Mouse (Mus musculus): ENCODE measurements around the gene Gm49358. TPM values are rescaled to one million over a fixed set of nuclear protein-coding genes. Genes with fewer than 3 reads are reported as not detected.

Gene Gm49358
- polyA plus RNA-seq (2021) = 0.51 TPM

GRCm38 (mm10) chr10:86763672-86764071, at the start of gene Gm49358:
Gm49358 (plus strand) TSS chr10:86763972.
- ATAC-seq = no peak

GRCm38 (mm10) chr10:86727548-86727980, 36.2 kb upstream of the Gm49358 start:
- TF ChIP-seq CTCF (IDR thresholded peaks at IDR 0.05) = no peak
- POLR2A ChIA-PET = no interaction called here
- ATAC-seq (no peak), DNase-seq (ENCODE audit: low read depth, low spot score) (no peak)
- no peaks in the 10 kb centered on the region for H3K27me3 ChIP-seq
- in situ Hi-C loops (cut with MboI; ENCODE audit: low pct_unique_long_range_greater_than_20kb) = no loop called here
- CTCF ChIA-PET = interaction anchor here (1.2 kb wide), 1 partner anchor 13 kb away, joined by 3 read pairs; no protein-coding TSS in a partner anchor

More at GRCm38 (mm10) chr10:86763672-86764071, at the start of gene Gm49358:
- in situ Hi-C loops (cut with MboI; ENCODE audit: low pct_unique_long_range_greater_than_20kb) = no loop called here
- ChIA-PET CTCF (no interaction called here), POLR2A (interaction anchor here (0.7 kb wide), 1 partner anchor 22 kb away, joined by 3 read pairs; no protein-coding TSS in a partner anchor)
- TF ChIP-seq CTCF (IDR thresholded peaks at IDR 0.05) = no peak
- no peaks in the 10 kb centered on the region for H3K27me3 ChIP-seq
- no peak for DNase-seq (ENCODE audit: low read depth, low spot score)

- DNase-seq (ENCODE audit: low read depth, low spot score) (no peak), ATAC-seq (no peak)
- no peak for TF ChIP-seq CTCF (IDR thresholded peaks at IDR 0.05)
- POLR2A ChIA-PET = no interaction called here
- CTCF ChIA-PET = no interaction called here
- in situ Hi-C loops (cut with MboI; ENCODE audit: low pct_unique_long_range_greater_than_20kb) = no loop called here
- H3K27me3 ChIP-seq = no peaks in the 10 kb centered on the region
Measured at GRCm38 (mm10) chr10:86728176-86728575, 35.6 kb upstream of the Gm49358 start.

- DNase-seq (ENCODE audit: low read depth, low spot score) = no peak
- peak; percentile 93 for TF ChIP-seq CTCF (IDR thresholded peaks at IDR 0.05)
- ChIA-PET POLR2A (no interaction called here), CTCF (interaction anchor here (0.6 to 2.0 kb wide), 13 partner anchors 11 to 401 kb away, joined by 3 to 6 read pairs (median 3); no protein-coding TSS in a partner anchor)
- ATAC-seq = peak; percentile 71
- in situ Hi-C loops (cut with MboI; ENCODE audit: low pct_unique_long_range_greater_than_20kb) = loop anchor here (10.0 kb wide), 1 partner anchor 256 kb away; no protein-coding TSS in a partner anchor
- H3K27me3 ChIP-seq = no peaks in the 10 kb centered on the region
Measured at GRCm38 (mm10) chr10:86730823-86731499, 32.8 kb upstream of the Gm49358 start.

- POLR2A ChIA-PET = interaction anchor here (0.6 kb wide), 1 partner anchor 793 kb away, joined by 6 read pairs; no protein-coding TSS in a partner anchor
- ATAC-seq (no peak), DNase-seq (ENCODE audit: low read depth, low spot score) (no peak)
- H3K27me3 ChIP-seq = no peaks in the 10 kb centered on the region
- TF ChIP-seq CTCF (IDR thresholded peaks at IDR 0.05) = no peak
- CTCF ChIA-PET = interaction anchor here (0.6 to 2.0 kb wide), 12 partner anchors 13 to 402 kb away, joined by 3 to 6 read pairs (median 4); no protein-coding TSS in a partner anchor
- in situ Hi-C loops (cut with MboI; ENCODE audit: low pct_unique_long_range_greater_than_20kb) = loop anchor here (10.0 kb wide), 1 partner anchor 257 kb away; no protein-coding TSS in a partner anchor
Measured at GRCm38 (mm10) chr10:86731500-86731863, 32.3 kb upstream of the Gm49358 start.

- no peaks in the 10 kb centered on the region for H3K27me3 ChIP-seq
- DNase-seq (ENCODE audit: low read depth, low spot score) (no peak), ATAC-seq (no peak)
- in situ Hi-C loops (cut with MboI; ENCODE audit: low pct_unique_long_range_greater_than_20kb) = loop anchor here (10.0 kb wide), 1 partner anchor 260 kb away; no protein-coding TSS in a partner anchor
- ChIA-PET CTCF (no interaction called here), POLR2A (no interaction called here)
- TF ChIP-seq CTCF (IDR thresholded peaks at IDR 0.05) = no peak
Measured at GRCm38 (mm10) chr10:86735036-86735435, 28.7 kb upstream of the Gm49358 start.

- no peaks in the 10 kb centered on the region for H3K27me3 ChIP-seq
- DNase-seq (ENCODE audit: low read depth, low spot score) (no peak), ATAC-seq (no peak)
- in situ Hi-C loops (cut with MboI; ENCODE audit: low pct_unique_long_range_greater_than_20kb) = no loop called here
- ChIA-PET CTCF (no interaction called here), POLR2A (no interaction called here)
- no peak for TF ChIP-seq CTCF (IDR thresholded peaks at IDR 0.05)
Measured at GRCm38 (mm10) chr10:86742918-86743317, 20.9 kb upstream of the Gm49358 start.

GRCm38 (mm10) chr10:86744306-86744705, 19.5 kb upstream of the Gm49358 start:
- in situ Hi-C loops (cut with MboI; ENCODE audit: low pct_unique_long_range_greater_than_20kb) = no loop called here
- DNase-seq (ENCODE audit: low read depth, low spot score) (no peak), ATAC-seq (no peak)
- no peaks in the 10 kb centered on the region for H3K27me3 ChIP-seq
- POLR2A ChIA-PET = no interaction called here
- TF ChIP-seq CTCF (IDR thresholded peaks at IDR 0.05) = no peak
- CTCF ChIA-PET = interaction anchor here (2.1 kb wide), 1 partner anchor 13 kb away, joined by 6 read pairs; no protein-coding TSS in a partner anchor

GRCm38 (mm10) chr10:86755816-86756502, 7.8 kb upstream of the Gm49358 start:
- DNase-seq (ENCODE audit: low read depth, low spot score) = no peak
- no peak for TF ChIP-seq CTCF (IDR thresholded peaks at IDR 0.05)
- no peaks in the 10 kb centered on the region for H3K27me3 ChIP-seq
- ATAC-seq = no peak
- POLR2A ChIA-PET = no interaction called here
- in situ Hi-C loops (cut with MboI; ENCODE audit: low pct_unique_long_range_greater_than_20kb) = no loop called here
- CTCF ChIA-PET = no interaction called here

GRCm38 (mm10) chr10:86757724-86758123, 6.0 kb upstream of the Gm49358 start:
- DNase-seq (ENCODE audit: low read depth, low spot score) (no peak), ATAC-seq (no peak)
- no peaks in the 10 kb centered on the region for H3K27me3 ChIP-seq
- POLR2A ChIA-PET = no interaction called here
- CTCF ChIA-PET = no interaction called here
- TF ChIP-seq CTCF (IDR thresholded peaks at IDR 0.05) = no peak
- in situ Hi-C loops (cut with MboI; ENCODE audit: low pct_unique_long_range_greater_than_20kb) = no loop called here

- DNase-seq (ENCODE audit: low read depth, low spot score) = no peak
- no peak for TF ChIP-seq CTCF (IDR thresholded peaks at IDR 0.05)
Measured at GRCm38 (mm10) chr10:86758211-86758610, 5.6 kb upstream of the Gm49358 start.

More at GRCm38 (mm10) chr10:86758211-86758610, 5.6 kb upstream of the Gm49358 start:
- in situ Hi-C loops (cut with MboI; ENCODE audit: low pct_unique_long_range_greater_than_20kb) = no loop called here
- ChIA-PET CTCF (no interaction called here), POLR2A (no interaction called here)
- ATAC-seq = no peak
- H3K27me3 ChIP-seq = no peaks in the 10 kb centered on the region

All from Patski (cell line).